Mouse (Mus musculus) forebrain, embryonic 10.5 days (tissue): ENCODE measurements around the gene Pafah1b2. TPM values are rescaled to one million over a fixed set of nuclear protein-coding genes. Genes with fewer than 3 reads are reported as not detected.

Source experiments
- DNase-seq: peaks from one replicate; pipeline ENCODE4 v3.0.0-alpha.2; 2017; ENCODE audit warnings: low spot score; ENCODE audit errors: extremely low spot score
- H3K27ac ChIP-seq: fragments of 300-500 bp; sonication (generic); 2 replicates; pipeline ENCODE4 v1.5.1; 2016; ENCODE audit warnings: mild to moderate bottlenecking
- H3K27me3 ChIP-seq: fragments of 300-500 bp; sonication (generic); 2 replicates; pipeline ENCODE4 v1.6.1; 2016; ENCODE audit warnings: mild to moderate bottlenecking; ENCODE audit not compliant: poor library complexity, severe bottlenecking
- H3K36me3 ChIP-seq: fragments of 300-500 bp; sonication (generic); replicated peaks from 2 replicates; pipeline ENCODE4 v1.6.1; 2016; ENCODE audit warnings: mild to moderate bottlenecking, moderate library complexity
- H3K4me1 ChIP-seq: fragments of 300-500 bp; sonication (generic); 2 replicates; pipeline ENCODE4 v1.6.1; 2016
- H3K4me3 ChIP-seq: fragments of 300-500 bp; sonication (generic); 2 replicates; pipeline ENCODE4 v1.5.1; 2016; ENCODE audit warnings: mild to moderate bottlenecking, moderate library complexity
- H3K9me3 ChIP-seq: fragments of 300-500 bp; sonication (generic); 2 replicates; pipeline ENCODE4 v1.6.1; 2016; ENCODE audit warnings: mild to moderate bottlenecking, moderate library complexity
- WGBS: fragments of 180-500 bp; shearing (Covaris S2); methylation state at CpG from one replicate; pipeline ENCODE4 v1.1.7; 2016; 5-methylcytosine and 5-hydroxymethylcytosine counted together
- polyA plus RNA-seq: library from polyadenylated mRNA; unstranded; fragments of >200 nt; fragmentation: Nextera tagmentation; extraction: Ambion mirVana; gene quantifications from 2 replicates; pipeline ENCODE4 v1.2.1, GENCODE M21; 2016

Gene Pafah1b2
- polyA plus RNA-seq, 1 experiment from 2014 or later: 279 TPM

GRCm38 (mm10) chr9:45955107-45955963 is 57.2 kb downstream of the Pafah1b2 start, which contains the start of gene Sidt2:
Gene Sidt2, minus strand, starts transcription at chr9:45955258.
- DNase-seq: peak; percentile 82
- WGBS: under 1% methylated on average over 48 of the region's 48 CpGs
- Histone ChIP-seq H3K4me1 (peaks cover 47% of the 10 kb centered on the region), H3K27me3 (no peaks in the 10 kb centered on the region), H3K36me3 (peaks cover 22% of the 10 kb centered on the region), H3K4me3 (peak within 1 kb of the TSS; percentile 71), H3K27ac (peak within 1 kb of the TSS; percentile 90), H3K9me3 (no peaks in the 10 kb centered on the region)

- Histone ChIP-seq H3K36me3 (peaks cover 22% of the 10 kb centered on the region), H3K27me3 (no peaks in the 10 kb centered on the region), H3K4me3 (peak overlapping the region; percentile 71), H3K9me3 (no peaks in the 10 kb centered on the region), H3K27ac (peak overlapping the region; percentile 90), H3K4me1 (peaks cover 47% of the 10 kb centered on the region)
- WGBS: under 1% methylated on average over 63 of the region's 63 CpGs
- DNase-seq: peak; percentile 51
Measured at GRCm38 (mm10) chr9:45954294-45955106, 58.0 kb downstream of the Pafah1b2 start.

- peak overlapping the region; percentile 90 for H3K27ac ChIP-seq
- WGBS: 70% methylated on average over 13 of the region's 13 CpGs
- DNase-seq: no peak
- peaks cover 44% of the 10 kb centered on the region for H3K4me1 ChIP-seq
- no peaks in the 10 kb centered on the region for H3K9me3 ChIP-seq
- no peaks in the 10 kb centered on the region for H3K27me3 ChIP-seq
- H3K36me3 ChIP-seq: peaks cover 29% of the 10 kb centered on the region
- H3K4me3 ChIP-seq: peak overlapping the region; percentile 71
Measured at GRCm38 (mm10) chr9:45953511-45954293, 58.8 kb downstream of the Pafah1b2 start.

GRCm38 (mm10) chr9:45952890-45953289 is 59.6 kb downstream of the Pafah1b2 start:
- Histone ChIP-seq H3K27ac (no peak overlapping the region), H3K36me3 (peaks cover 36% of the 10 kb centered on the region), H3K27me3 (no peaks in the 10 kb centered on the region), H3K9me3 (no peaks in the 10 kb centered on the region), H3K4me1 (peaks cover 43% of the 10 kb centered on the region), H3K4me3 (peak overlapping the region; percentile 71; the same call in 1 of the 2 replicates)
- 85% methylated on average over 7 of the region's 7 CpGs for WGBS
- no peak for DNase-seq

GRCm38 (mm10) chr9:45952057-45952456 is 60.4 kb downstream of the Pafah1b2 start:
- Histone ChIP-seq H3K27ac (no peak overlapping the region), H3K36me3 (peaks cover 44% of the 10 kb centered on the region), H3K4me3 (no peak overlapping the region), H3K9me3 (no peaks in the 10 kb centered on the region), H3K4me1 (peaks cover 37% of the 10 kb centered on the region), H3K27me3 (no peaks in the 10 kb centered on the region)
- DNase-seq: no peak
- 92% methylated on average over 4 of the region's 4 CpGs for WGBS

- Histone ChIP-seq H3K36me3 (peaks cover 89% of the 10 kb centered on the region), H3K27ac (no peak overlapping the region), H3K4me3 (no peak overlapping the region), H3K9me3 (no peaks in the 10 kb centered on the region), H3K27me3 (no peaks in the 10 kb centered on the region), H3K4me1 (no peaks in the 10 kb centered on the region)
- DNase-seq: no peak
- WGBS: 87% methylated on average over 10 of the region's 10 CpGs
Measured at GRCm38 (mm10) chr9:45946872-45947183, 65.7 kb downstream of the Pafah1b2 start.

- H3K9me3 ChIP-seq: no peaks in the 10 kb centered on the region
- H3K4me3 ChIP-seq: no peak overlapping the region
- peaks cover 4% of the 10 kb centered on the region; the same call in 1 of the 2 replicates for H3K4me1 ChIP-seq
- 91% methylated on average over 16 of the region's 16 CpGs for WGBS
- no peak for DNase-seq
- H3K27ac ChIP-seq: no peak overlapping the region
- peaks cover 90% of the 10 kb centered on the region for H3K36me3 ChIP-seq
- no peaks in the 10 kb centered on the region for H3K27me3 ChIP-seq
Measured at GRCm38 (mm10) chr9:45946182-45946871, 66.2 kb downstream of the Pafah1b2 start.

GRCm38 (mm10) chr9:45945721-45946120 is 66.8 kb downstream of the Pafah1b2 start:
- no peak overlapping the region for H3K27ac ChIP-seq
- DNase-seq: no peak
- peaks cover 96% of the 10 kb centered on the region for H3K36me3 ChIP-seq
- no peaks in the 10 kb centered on the region for H3K27me3 ChIP-seq
- no peak overlapping the region for H3K4me3 ChIP-seq
- 96% methylated on average over 13 of the region's 13 CpGs for WGBS
- no peaks in the 10 kb centered on the region for H3K9me3 ChIP-seq
- peaks cover 5% of the 10 kb centered on the region; the same call in 1 of the 2 replicates for H3K4me1 ChIP-seq

GRCm38 (mm10) chr9:45944506-45945400 is 67.7 kb downstream of the Pafah1b2 start:
- Histone ChIP-seq H3K4me1 (peaks cover 5% of the 10 kb centered on the region; the same call in 1 of the 2 replicates), H3K9me3 (no peaks in the 10 kb centered on the region), H3K4me3 (no peak overlapping the region), H3K27ac (no peak overlapping the region), H3K36me3 (peaks cover 92% of the 10 kb centered on the region), H3K27me3 (no peaks in the 10 kb centered on the region)
- no peak for DNase-seq
- WGBS: 90% methylated on average over 13 of the region's 13 CpGs

- no peaks in the 10 kb centered on the region for H3K27me3 ChIP-seq
- H3K4me1 ChIP-seq: peaks cover 5% of the 10 kb centered on the region; the same call in 1 of the 2 replicates
- H3K36me3 ChIP-seq: peaks cover 92% of the 10 kb centered on the region
- H3K9me3 ChIP-seq: no peaks in the 10 kb centered on the region
- WGBS: 91% methylated on average over 8 of the region's 8 CpGs
- DNase-seq: no peak
- H3K27ac ChIP-seq: no peak overlapping the region
- H3K4me3 ChIP-seq: no peak overlapping the region
Measured at GRCm38 (mm10) chr9:45943628-45944505, 68.6 kb downstream of the Pafah1b2 start.
